Mouse (Mus musculus): ENCODE results near the gene Znhit6.

- TF ChIP-seq TAL1 (IDR thresholded peaks at IDR 0.05; ENCODE audit: low read length) (no peak), GATA1 (IDR thresholded peaks at IDR 0.05; ENCODE audit: low read length) (no peak)
These were observed 38.1 kb upstream of the Znhit6 start for GRCm38 (mm10) chr3:145537870-145538269.
